Mouse (Mus musculus): Measurements from ENCODE around the gene Wif1.

The Wif1 gene

GRCm38 (mm10) chr10:121033826-121034568, at the start of gene Wif1:
Wif1 (plus strand) TSS chr10:121033960.
- in situ Hi-C loops (cut with MboI), result no loop called here

DNA sequence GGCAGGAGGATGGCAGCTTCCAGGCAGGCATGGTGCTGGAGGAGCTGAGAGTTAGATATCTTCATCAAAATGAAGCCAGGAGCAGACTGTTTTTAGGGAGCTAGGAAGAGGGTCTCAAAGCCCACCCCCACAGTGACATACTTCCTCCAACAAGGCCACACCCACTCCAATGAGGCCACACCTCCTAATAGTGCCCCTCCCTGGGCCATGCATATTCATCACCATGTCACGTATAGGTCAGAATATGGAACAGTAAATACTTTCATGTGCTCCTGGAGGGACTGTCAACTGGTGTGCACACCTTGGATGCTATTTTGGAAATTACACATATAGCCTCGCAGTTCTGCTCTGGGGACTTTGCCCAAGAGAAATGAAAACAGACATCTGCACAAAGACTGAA, 31.6 kb upstream of the Wif1 start:
- in situ Hi-C loops (cut with MboI), result no loop called here

- in situ Hi-C loops (cut with MboI), result no loop called here
Observed at GRCm38 (mm10) chr10:121011496-121011895, 22.3 kb upstream of the Wif1 start.

- in situ Hi-C loops (cut with MboI), result no loop called here
Observed at GRCm38 (mm10) chr10:121016291-121016690, 17.5 kb upstream of the Wif1 start.

- in situ Hi-C loops (cut with MboI), result no loop called here
Observed at GRCm38 (mm10) chr10:121016711-121017503, 16.9 kb upstream of the Wif1 start.

DNA sequence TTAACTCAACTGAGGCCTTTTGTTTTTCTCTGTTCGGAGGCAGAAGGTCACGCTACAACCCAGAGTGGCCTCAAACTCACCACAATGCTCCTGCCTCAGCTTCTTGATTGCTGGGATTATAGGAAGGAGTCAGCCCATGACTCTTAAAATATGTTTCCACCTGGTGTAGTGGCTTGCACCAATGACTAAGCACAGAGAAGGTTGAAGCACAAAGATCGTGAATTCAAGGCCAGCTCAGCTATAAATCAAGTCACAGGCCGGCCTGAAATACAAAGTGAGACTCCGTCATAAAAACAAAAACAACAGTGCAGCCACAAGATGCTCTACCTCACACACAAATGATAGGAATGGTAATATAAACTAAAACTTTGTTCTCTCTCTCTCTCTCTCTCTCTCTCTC, 10.8 kb upstream of the Wif1 start:
- in situ Hi-C loops (cut with MboI), result no loop called here

- in situ Hi-C loops (cut with MboI), result no loop called here
Observed at GRCm38 (mm10) chr10:121031802-121032201, 2.0 kb upstream of the Wif1 start.

GRCm38 (mm10) chr10:121033128-121033791, 500 bp upstream of the Wif1 start:
- in situ Hi-C loops (cut with MboI), result no loop called here

GRCm38 (mm10) chr10:121034569-121034947, 798 bp downstream of the Wif1 start:
- in situ Hi-C loops (cut with MboI), result no loop called here

- in situ Hi-C loops (cut with MboI), result no loop called here
Observed at GRCm38 (mm10) chr10:121038556-121039284, 5.0 kb downstream of the Wif1 start.

GRCm38 (mm10) chr10:121040911-121041310, 7.2 kb downstream of the Wif1 start:
- in situ Hi-C loops (cut with MboI), result no loop called here

DNA sequence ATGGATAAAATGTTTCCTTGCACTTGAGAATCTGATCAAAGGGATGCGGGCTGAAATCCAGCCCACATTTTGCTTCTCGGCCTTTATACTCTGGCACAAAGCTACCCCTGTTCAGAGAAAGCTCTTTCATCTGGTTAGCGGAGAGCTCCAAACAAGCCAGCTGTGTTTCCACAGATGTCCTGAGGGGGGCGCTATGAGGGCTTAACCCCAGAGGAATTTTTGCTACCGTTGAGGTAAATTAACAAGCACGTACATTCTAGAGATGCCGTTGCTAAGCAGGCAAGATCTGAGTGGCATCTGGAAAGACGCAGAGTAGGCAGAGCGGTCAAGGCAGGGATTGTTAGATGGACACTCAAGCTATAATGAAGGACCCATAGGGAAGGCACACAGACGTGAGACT, 13.7 kb downstream of the Wif1 start:
- in situ Hi-C loops (cut with MboI), result no loop called here

- in situ Hi-C loops (cut with MboI), result no loop called here
Observed at GRCm38 (mm10) chr10:121052076-121052475, 18.3 kb downstream of the Wif1 start.

GRCm38 (mm10) chr10:121055452-121056188, 21.9 kb downstream of the Wif1 start:
- in situ Hi-C loops (cut with MboI), result no loop called here

GRCm38 (mm10) chr10:121056823-121057222, 23.1 kb downstream of the Wif1 start:
- in situ Hi-C loops (cut with MboI), result no loop called here

- in situ Hi-C loops (cut with MboI), result no loop called here
Observed at GRCm38 (mm10) chr10:121059043-121060003, 25.6 kb downstream of the Wif1 start.

DNA sequence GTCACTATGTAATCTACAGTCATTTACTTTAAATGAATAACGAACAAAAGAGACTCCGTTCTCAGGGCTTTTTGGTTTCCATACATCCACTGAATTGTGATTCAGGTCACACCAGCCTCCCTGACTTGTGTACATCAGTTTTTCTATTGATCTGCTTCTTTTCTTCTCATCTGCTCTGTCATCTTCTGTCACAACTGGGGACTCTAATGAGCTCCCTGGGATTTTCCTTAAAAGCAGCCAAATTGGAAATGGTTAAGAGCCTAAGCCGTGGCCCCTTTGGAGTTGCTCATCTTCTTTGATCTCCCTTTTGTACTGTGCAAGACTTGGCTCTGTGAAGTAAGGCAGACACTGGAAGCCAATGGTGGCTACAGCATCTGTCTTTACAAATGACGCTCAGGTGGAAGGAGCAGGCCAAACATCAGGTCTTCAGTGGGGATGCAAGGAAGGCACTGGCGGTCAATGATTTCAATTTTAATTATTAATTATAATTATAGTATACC, 27.6 kb downstream of the Wif1 start:
- in situ Hi-C loops (cut with MboI), result no loop called here

DNA sequence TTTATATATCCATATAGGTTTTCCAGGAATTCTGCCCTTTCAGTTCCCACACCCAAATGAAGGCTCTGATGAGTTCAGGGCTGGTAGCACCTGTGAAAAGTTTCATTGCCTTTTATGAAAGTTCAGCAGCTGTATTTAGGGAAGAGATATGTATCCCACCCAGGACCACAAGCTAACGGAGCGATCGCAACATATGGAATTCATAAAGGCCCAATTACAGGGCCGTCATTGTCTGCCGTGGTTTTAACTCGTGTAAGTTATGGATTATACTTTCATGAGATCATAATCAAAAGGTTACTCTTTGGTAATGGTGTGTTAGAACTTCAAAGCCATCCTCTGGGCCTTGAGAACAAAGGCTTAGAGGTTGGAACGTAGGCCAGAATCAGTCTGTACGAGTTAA, 28.9 kb downstream of the Wif1 start:
- in situ Hi-C loops (cut with MboI), result no loop called here

DNA sequence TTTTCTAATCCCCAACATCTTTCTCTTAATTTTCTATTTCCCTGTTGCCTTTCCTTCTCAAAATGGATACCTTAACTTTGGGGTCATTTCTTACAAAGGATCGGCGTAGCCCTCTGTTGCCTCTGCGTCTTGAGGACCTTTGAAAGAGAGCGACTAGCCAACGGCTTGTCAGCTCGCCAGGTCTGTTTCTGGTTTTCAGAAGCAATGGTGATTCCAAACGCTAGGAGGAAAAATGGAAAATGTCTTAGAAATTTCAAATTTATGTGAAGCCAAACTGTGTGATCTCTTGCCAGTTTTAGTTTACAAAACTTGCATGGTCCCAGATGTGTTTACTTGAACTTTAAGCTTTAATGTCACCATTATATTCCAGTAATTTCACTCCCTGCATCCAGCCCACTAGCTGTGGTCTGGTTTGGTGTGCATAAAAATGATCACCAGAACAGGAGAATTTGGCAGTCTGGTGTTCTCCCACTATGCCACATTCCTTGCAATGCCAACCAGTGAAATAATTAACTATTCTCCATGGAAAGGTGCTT, 33.7 kb downstream of the Wif1 start:
- in situ Hi-C loops (cut with MboI), result no loop called here

GRCm38 (mm10) chr10:121068003-121068402, 34.2 kb downstream of the Wif1 start:
- in situ Hi-C loops (cut with MboI), result no loop called here
